Mouse (Mus musculus) CH12.LX (cell line): ENCODE measurements around the gene E2f2.

ENCODE experiments used
- CHD2 ChIP-seq: IDR thresholded peaks from 2 replicates; pipeline ENCODE4 v1.6.1; 2011; ENCODE audit warnings: low read length, improper control_type of control experiment
- CTCF ChIP-seq, 2 experiments: IDR thresholded peaks in 1 of 2; conservative IDR thresholded peaks in 1 of 2; 2 replicates each; pipeline ENCODE4 v1.5.1; 2011 to 2012; ENCODE audit warnings: low read depth in 2 of 2, low read length in 2 of 2, improper control_type of control experiment in 1 of 2, inconsistent platforms in 1 of 2, mild to moderate bottlenecking in 1 of 2, moderate library complexity in 1 of 2
- EP300 ChIP-seq: IDR thresholded peaks from 2 replicates; pipeline ENCODE4 v1.6.1; 2011; ENCODE audit warnings: low read length, improper control_type of control experiment
- KAT2A ChIP-seq: IDR thresholded peaks from 2 replicates; pipeline ENCODE4 v1.6.1; 2012; ENCODE audit warnings: low read length, improper control_type of control experiment, inconsistent platforms; ENCODE audit not compliant: insufficient replicate concordance
- MAX ChIP-seq: IDR thresholded peaks from 2 replicates; pipeline ENCODE4 v1.6.1; 2011; ENCODE audit warnings: low read length, improper control_type of control experiment
- MYC ChIP-seq: IDR thresholded peaks from 2 replicates; pipeline ENCODE4 v1.6.1; 2011; ENCODE audit warnings: low read depth, mild to moderate bottlenecking, improper control_type of control experiment, low read length
- PAX5 ChIP-seq: IDR thresholded peaks from 2 replicates; pipeline ENCODE4 v1.6.1; 2012; ENCODE audit warnings: low read length, inconsistent platforms, mixed read lengths
- SMC3 ChIP-seq: IDR thresholded peaks from 2 replicates; pipeline ENCODE4 v1.6.1; 2011; ENCODE audit warnings: low read depth, low read length, improper control_type of control experiment

- TF ChIP-seq EP300 (no peak), CTCF (conservative IDR thresholded peaks at IDR 0.05 in 1 of 2, IDR thresholded peaks at IDR 0.05 in 1 of 2; ENCODE audit: low read depth in 2 of 2, low read length in 2 of 2) (no peak), PAX5 (no peak), MAX (0 out of 2 replicates have a peak, but pooled peaks have one; percentile 16), MYC (no peak), SMC3 (no peak), CHD2 (no peak), KAT2A (no peak)
These were observed 482 bp downstream of the E2f2 start for GRCm38 (mm10) chr4:136172542-136173209.
